Mouse (Mus musculus): ENCODE results near the gene Epor.

Epor gene

DNA sequence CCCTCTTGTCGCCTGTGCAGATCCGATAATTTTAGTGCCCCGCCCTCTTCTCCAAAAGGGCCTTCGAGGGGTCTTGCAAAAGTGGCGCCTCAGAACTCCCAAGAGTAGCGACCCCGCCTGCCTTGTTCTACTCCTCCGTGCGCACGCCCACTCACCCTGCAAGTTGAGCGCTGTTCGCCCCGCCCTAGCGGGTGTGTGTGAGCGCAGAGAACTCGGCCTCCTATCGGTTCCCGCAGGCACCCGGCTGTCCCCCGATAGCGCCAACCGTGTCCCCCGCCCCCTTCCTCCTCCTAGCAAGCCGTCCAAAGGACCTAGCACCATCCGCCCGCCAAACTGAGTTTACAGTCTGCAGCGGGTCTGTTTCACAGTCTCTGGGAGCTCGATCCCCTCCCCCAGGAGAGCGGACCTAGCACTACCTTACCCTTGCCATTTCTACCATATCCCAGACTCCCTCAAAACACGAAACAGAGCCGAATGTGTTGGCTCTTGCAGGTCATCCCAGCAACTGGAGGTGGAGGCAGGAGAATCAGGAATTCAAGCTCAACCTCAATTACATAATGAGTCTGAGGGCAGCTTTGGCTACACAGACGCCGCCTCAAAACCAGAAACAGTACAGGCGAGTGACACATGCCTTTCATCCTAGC is 768 bp downstream of the Epor start:
- DNase-seq = peak; percentile 43 to 63

DNA sequence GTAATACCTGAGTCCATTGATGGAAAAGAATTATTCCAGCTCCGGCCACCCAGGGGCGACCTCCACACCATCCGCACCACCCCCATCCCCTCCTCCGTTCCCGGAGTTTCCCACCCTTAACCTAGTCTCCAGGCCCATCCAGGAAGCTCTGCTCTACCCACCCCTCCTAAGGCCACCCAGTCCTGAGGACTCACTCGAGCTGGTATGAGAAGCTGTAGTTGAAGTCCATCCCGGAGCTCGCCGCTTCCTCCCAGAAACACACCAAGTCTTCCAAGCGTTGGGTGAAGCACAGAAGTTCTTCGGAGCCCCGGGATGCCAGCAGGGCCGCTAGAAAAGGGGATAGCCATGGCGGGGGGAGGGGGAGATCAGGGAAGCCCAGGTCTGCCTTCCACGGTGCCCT is 1.3 kb downstream of the Epor start:
- peak in 1 of 2 experiments; percentile 21 for DNase-seq

DNA sequence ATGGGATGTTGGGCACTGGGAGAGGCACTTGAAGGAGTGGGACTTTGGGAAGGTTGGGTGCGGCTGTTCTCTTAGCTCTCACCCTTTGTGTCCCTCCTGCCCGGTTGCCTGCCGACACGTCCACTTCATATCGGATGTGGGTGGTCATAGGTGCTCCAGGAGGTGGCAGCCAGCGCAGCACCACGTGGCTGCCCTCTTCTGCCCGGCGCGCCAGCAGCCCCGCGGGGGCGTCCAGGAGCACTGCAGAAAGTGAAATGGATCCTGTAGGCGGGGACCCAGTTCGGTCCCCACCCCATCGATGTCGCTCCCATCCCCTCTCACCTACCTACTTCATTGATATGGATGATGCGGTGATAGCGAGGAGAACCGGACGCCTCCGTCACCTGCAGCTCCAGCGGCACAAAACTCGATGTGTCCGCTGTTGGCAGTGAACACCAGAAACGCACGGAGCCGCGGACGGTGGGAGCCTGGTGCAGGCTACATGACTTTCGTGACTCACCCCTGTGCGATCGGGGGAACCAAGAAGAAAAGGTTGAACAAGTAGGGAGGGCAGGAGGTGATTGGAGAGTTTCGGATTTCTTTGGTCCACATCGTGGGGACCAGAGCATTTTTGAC is 1.8 kb downstream of the Epor start:
- DNase-seq = peak in 1 of 2 experiments; percentile 17

DNA sequence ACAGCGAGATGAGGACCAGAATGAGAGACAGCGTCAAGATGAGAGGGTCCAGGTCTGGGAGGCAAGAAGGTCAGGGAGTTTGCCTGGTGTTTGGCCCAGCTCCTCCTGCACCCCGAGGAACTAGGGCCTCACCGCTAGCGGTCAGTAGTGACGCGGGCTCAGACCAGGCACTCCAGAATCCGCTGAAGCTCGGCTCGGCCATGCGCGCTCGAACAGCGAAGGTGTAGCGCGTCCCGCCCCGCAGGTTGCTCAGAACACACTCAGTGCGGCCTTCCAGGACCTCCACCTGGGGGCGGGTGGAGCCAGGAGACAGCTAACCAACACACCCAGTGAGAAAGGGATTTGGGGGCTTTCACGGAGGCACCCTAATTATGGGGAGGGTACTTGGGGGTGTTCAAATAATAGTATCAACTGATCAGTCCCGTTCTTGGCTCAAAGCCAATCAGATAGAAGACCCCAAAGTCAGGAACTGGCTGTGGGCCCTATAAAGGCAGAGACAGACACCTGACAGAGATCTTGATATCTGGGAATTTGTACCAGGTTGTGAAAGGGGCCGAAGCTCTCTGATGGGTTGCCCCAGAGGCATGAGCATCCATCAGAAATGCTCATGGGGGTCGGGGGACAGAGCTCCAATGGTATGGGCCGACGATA is 2.6 kb downstream of the Epor start:
- peak in 1 of 2 experiments; percentile 39 for DNase-seq

DNA sequence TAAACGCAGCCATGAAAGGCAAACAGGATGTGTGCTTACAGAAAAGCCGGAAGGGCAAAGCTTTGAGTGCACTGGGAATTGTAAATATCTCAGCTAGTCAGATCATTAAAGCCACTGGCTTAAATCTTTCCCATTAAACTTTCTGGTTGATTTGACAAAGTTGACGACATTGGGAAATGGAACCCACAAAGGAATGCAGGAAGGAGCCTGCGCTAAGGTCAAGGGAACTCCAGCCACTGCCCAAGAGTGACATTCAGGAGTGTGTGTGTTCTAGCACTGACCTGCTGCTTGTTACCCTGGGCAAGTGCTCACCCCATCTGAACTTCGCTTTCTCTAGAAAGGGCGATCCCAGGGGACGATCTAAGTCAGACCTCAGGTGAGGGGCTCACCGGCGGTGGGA is 3.2 kb downstream of the Epor start:
- no peak for DNase-seq

DNA sequence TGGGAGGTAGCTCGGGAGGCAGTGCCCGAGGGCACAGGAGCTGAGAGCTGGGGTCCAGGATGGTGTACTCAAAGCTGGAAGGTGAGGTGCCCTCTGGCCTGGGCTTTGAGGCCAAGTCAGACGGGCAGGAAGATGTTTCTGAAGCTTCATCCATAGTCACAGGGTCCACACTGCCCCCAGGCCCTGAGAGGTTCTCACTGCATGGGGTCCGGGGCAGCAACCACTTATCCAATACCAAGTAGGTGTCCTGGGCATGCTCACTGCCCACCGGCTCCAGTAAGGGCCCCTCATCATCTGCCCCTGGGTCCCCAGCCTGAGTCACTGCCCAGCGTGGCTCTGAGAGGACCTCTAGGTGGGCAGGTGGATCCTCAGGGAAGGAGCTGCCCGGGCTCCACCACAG is 4.1 kb downstream of the Epor start:
- DNase-seq = no peak

DNA sequence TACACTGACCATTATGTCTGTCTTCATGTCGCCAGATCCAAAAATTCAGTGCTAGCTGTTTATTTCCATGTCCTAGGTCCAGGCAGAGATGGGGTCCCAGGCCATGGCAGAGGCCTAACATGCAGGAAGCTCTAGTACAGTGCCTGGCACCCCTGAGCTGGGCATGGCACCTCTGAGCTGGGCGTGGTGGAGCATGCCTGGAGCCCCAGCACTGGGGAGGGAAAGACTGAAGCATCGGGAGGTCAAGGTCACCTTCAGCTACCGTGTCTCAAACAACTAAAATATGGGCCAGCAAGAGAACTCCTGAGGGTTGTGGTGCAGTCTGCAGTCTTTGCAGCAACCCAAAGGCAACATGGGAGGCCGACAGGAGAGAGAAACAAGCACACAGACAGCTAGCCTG is 4.9 kb downstream of the Epor start:
- no peak for DNase-seq

DNA sequence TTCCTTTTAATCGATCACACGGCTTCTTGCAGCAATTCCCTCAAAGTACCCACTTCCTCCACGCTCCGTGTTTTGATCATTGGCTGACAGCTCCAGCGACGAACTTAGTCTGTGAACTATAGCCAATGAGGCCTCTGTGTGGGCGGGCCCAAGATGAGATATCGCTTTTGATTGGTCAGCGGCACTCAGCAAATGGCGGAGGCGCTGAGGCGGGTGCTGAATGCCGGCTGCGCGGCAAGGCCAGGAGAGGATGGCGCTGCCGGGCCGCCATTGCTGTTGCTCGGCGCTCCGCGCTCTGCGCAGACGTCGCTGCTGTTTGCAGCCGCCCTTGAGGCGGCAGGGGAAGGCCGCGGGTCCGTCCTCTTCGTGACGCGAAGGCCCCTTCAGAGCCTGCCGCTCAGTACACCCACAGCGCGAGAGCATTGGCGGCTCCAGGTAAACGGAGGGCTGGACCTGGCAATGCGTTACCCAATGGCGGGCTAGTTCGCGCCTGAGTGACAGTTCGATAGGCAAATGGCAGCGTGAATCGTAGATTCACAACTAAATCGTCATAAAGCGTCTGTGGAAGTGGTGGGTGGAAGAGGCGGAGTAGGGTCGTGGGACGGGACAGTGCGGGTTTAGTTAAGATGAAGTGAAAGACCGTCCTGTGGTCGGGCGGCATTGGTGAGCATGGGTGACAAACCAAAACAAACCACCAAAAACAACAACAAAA is 7.6 kb downstream of the Epor start, which contains the start of gene Swsap1:
TSS of gene Swsap1 (plus strand) at position 186 of the 712 bp plus-strand sequence.
- DNase-seq = peak; percentile 98 to 100

DNA sequence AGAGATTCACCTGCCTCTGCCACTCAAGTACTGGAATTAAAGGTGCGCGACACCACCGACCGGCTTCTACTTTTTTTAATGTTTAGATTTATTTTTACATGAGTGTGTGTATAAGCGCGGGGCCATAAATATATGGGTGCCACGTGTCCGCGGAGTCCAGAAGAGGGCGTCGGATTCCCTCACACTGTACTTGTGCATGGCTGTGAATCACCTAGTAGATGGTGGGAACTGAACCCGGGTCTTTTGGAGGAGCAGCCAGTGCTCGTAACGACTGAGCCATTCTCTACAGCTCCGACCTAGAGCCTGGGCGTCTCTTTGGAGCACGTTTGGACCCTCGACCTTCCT is 8.1 kb downstream of the Epor start:
- DNase-seq = no peak

DNA sequence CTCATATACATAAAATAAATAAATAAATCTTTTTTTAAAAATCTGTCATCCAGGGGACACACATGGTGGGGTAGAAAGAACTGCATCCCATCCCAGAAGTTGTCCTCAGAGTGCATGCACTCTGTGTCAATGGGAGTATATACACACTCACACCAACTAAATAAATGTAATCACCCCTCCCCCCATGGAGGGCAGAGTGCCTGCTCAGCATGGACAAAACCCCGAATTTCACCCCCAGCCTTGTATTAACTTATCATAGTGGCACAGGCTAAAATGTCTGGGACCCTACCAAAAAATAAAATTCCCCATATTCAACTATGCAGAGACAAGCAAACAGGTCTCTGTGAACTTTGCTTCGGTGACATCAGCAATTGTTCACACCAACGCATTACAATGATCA is 8.7 kb downstream of the Epor start:
- DNase-seq = no peak

DNA sequence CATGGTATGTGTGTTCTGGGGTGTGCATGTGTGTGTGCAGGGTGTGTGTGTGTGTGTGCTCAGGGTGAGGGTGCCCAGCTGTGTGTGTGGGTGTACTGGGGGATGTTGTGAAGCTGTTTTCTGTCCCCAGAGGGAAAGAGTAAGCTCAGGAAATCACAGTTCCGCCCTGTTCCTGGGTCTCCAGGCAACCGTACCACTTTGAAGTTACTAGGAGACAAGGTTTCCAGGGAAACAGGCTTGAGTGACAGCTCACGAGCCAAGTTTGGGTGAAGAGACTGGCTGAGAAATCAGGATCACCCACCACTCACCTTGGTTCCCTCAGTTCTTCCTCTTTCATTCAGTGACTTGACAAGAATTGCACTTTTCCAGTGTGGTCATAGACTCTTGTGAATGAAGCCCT is 9.7 kb downstream of the Epor start:
- DNase-seq = no peak

DNA sequence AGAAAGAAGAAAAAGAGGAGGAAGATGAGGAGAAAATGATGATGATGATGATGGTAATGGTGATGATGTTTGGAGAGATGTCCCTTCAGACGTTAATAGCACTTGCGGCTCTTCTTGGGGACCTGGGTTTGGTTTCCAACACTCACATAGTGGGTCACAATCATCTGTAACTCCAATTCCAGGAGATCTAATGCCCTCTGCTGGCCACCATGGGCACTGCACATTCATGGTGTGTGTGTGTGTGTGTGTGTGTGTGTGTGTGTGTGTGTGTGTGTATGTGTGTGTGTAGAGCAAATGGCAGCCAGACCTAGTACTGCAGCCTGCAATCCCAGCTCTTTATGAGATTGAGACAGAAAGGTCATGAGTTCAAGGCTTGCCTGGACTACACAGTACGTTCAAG is 11.3 kb downstream of the Epor start:
- no peak for DNase-seq

DNA sequence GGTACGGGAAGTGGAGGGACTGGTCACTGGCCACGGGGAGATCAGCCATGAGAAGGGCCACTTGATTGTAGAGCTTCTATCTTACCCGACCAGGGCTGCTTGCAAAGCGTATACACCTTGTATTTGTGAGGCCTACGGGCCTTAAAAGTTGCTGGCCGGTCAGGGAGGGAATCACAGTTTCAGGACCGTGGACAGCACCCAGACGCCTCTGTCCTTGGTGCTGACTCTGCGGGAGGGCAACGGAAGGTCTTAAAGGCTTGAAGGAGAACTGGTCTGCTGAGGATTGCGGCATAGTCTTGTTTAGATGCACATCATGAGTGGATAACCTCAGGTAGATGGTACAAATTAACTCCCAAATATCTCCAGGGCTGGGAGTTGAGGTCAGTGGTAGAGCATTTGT is 13.0 kb downstream of the Epor start:
- DNase-seq = no peak

DNA sequence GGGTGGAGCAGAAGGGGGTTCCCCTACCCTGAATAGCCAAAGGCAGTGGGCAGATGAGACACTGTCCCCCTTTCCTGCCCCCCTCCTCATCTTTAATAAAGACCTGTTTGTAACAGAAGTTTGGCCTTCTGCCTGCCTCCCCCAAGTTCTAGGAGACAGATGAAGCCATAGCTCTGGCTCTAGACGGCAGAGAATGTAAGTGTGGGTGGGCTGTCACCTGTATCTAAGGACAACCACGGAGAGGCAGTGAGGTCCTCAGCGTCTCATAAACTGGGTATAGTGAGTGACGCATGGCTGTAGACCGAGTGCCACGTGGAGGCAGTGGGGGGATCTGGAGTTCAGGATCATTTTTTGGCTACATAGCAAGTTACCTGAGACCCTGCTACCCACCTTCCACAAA is 14.5 kb downstream of the Epor start:
- no peak for DNase-seq

DNA sequence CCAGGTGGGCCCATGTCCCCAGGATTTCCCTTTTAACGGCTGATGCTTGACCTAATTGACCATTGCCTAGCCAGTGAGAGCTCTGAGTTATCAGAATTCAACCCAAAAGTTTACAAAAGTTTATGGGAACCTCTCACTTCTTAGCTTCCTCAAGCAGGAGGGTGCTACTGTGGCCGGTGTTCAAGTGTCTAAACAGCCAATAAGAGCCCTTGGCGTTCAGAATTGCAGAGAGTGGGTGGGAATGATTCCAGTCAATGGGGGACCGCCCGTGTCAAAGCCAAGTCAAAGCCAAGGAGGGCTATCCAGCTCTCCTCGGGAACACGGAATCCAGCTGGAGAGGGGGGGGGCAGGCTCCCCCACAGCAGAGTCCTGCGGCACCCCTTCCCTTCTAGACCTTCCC is 15.2 kb downstream of the Epor start:
- no peak for DNase-seq

DNA sequence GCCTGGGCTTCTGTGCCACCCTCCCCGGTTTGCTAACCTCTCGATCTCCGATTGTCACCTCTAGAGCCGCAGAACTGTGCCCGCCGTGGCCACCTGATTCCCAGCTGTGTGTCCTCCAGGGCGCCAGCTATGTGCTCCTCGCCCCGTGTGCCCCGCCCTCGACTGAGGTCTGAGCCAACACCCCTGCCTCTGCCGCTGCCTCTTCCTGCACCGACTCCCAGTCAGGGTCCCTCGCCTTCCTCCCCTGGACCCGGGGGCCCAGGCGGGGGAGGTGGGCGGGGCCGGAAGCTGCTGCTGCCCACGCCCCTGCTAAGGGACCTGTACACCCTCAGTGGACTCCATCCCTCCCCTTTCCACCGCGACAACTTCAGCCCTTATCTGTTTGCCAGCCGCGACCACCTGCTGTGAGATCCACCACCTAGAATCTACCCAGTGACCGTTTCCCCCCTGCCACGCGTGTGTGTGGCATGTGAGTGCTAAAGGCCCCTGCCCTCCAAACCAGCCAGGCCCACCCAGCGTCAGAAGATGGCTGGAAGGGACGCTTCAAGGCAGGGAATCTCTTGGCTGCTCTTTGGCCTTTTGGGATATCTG is 15.7 kb downstream of the Epor start:
- DNase-seq = no peak

DNA sequence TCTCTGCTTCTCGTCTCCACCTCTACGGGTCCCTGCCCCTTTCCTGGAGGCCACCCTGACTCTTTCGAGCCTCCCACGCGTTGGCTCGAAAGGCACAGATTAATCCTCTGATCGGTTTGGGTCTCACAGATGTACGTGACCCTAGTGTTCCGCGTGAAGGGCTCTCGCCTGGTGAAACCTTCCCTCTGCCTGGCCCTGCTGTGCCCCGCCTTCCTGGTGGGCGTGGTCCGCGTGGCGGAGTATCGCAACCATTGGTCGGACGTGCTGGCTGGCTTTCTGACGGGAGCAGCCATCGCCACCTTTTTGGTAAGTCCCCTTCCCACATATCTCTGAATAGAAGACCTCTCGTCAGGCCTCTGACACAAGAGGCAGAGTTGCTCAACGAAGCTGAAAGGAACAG is 19.0 kb downstream of the Epor start:
- DNase-seq = no peak

DNA sequence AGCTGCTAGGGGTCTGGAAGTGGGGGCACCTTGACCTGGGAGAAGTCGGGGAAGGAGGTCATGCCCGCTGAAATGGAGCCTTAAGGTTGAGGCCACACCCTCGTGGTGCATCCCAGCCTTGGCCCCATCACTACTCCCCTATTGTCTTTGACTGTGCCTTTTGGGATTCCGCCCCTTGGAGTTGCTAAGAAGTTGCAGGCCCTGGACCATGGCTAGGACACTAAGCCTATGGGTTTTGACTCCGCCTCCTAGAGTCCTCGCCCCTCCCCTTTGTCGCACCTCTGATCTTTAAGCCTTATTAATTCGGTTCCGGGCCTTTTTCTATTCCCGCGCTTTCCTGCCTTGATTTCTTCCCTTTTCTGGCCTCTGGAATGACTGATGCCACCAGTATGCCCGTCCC is 19.7 kb downstream of the Epor start:
- DNase-seq = no peak

DNA sequence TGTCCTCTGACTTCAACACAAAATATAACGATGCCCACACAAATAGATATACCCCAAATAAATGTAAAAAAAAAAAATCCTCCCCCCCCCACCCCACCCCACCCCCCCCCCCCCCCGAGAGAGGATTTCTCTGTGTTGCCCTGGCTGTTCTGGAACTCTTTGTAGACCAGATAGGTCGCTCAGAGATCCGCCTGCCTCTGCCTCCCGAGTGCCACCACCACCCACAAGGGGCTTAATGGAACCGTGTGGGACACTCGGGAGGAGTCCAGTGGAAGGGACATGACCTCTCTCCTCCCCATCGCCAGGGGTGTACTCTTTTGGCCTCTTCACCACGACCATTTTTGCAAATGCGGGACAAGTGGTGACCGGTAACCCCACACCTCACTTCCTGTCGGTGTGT is 20.3 kb downstream of the Epor start:
- DNase-seq = no peak

DNA sequence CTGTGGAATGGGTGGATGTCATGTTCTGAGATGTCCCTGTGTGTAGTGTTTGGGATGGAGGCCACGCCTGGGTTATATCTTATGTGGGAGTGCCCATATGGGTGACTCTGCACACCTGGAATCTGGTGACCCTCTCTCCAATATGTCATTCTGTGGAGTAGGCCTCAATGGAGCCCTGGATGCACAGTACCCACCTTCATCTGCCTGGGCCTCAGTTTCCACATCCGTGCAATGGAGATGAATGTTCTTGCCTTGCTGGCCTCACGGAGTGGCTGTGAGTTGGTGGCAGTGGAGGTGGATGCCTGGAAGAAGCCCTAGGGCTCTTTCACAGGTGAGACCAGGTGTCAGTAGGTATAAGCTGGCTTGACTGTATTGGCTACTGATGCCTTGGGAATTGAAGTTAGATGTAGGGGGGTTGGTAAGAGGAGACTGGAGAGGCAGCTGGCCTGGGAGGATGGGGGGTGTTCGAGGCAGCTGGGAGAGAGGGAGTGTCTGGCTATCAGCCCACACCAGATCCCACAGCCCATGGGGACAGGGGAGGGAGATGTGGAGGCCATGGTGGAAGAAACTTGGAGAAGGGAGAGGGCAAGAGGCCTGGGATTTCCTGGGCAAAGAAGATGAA is 25.0 kb downstream of the Epor start:
- DNase-seq = no peak

DNA sequence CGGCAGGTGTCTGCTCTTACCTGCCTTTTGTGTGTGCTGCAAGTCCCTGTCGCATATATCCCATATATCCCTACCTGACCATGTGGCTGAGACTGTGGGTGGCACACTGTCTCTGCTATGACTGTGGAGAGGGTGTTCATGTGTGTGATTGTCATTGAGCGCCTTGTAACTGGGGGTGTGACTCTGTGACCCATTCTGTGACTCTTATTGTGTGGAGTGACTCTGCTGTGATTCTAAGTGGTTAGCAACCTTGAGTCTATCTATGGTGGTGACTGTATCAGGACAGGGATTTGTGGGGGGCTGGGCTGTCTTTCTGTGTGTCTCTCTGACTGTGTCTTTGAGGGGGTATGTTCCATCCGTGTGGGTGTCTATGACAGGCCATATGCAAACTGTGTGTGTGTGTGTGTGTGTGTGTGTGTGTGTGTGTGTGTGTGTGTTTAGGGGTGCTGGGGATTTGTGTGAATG is 25.6 kb downstream of the Epor start:
- DNase-seq = no peak

DNA sequence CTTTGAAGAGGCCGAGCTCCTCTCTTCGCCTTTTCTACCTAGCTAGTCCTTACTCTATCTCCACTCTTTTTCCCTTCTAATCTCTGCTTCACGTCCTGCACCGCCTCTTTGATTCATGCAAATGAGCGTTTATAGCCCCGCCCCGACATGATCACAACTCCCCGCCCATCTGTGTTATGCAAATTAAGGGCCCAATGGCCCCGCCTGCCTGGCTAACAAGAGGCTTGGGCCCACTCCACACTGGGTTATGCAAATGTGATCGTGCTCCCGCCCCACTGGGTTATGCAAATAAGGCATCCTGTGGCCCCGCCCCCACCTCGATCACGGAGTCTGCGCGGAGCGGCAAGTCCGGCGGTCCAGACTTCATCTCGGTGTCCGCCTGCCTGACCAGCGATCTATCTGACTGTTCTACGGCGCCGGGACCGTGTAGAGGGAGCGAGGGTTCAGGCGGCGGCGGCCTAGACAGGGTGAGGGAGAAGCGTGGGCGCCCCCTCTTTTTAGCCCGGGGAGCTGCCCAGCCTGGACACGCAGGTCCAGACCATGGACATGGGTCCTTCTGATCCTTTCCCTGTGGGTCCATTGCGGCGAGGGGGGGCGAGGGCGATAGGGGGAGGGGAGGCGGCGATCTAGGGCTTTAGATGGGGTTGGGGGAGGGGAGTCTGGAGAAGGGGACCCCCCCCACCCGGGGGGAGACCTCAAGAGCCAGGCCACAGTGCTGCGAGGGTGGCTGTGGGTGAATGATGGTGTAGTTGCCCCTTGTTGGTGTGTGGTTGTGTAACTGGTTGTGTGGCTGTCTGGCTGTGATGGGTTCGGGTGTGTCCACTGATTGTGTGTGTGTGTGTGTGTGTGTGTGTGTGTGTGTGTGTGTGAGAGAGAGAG is 26.4 kb downstream of the Epor start, which contains the start of gene Plppr2:
TSS of gene Plppr2 (plus strand) at position 342 of the 879 bp plus-strand sequence.
- DNase-seq = peak; percentile 99 to 100
